Mouse (Mus musculus) heart, adult 9 months (tissue): ENCODE data around the gene Art5.
A peak's percentile ranks its signal among the peaks of the same experiment; 100 is the strongest.

ENCODE experiments used
- DNase-seq, 2 experiments: peaks; one replicate each; pipeline ENCODE4 v3.0.0; 2022; ENCODE audit warnings: low spot score in 2 of 2

Art5 gene

DNA sequence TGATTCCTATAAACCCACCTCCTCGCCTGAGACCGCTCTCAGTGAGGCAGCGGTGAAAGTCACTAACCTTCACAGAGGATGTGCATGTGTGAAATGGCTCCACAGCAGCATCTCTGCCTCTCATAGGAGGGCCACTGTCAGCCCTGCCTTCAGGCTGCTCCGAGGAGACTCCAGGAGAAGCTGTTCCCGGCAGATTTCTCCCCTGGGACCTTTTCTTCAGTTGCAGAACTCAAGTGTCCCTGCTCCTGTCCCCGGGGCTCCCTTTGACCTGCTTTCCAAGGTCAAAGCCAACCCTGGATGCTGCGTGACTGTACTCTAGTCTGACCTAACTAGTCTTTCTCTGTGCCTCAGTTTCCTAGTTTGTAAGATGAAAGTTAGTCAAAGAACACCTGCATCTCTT lies at the start of gene Art5:
Gene Art5, minus strand, starts transcription at position 319 of the 400 bp plus-strand sequence.
- DNase-seq: no peak

DNA sequence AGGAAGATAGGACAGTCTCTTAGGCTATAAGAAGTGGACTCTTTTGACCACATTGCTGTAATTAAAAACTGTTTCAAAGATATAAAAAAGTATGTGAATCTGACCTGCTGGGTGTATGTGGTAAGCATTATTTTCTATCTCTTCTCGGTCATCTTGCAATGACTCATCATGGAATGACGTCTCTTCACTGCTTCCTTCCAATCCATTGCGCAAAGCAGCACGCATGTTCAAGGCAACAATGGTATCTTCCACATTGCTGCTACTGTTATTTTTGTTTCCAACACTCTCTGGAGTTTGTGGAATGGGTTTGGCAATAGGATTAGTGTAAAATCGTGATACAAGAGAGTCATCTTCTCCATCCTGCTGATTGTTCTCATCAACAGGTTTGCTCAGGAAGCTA lies 44.4 kb upstream of the Art5 start:
- no peak for DNase-seq

DNA sequence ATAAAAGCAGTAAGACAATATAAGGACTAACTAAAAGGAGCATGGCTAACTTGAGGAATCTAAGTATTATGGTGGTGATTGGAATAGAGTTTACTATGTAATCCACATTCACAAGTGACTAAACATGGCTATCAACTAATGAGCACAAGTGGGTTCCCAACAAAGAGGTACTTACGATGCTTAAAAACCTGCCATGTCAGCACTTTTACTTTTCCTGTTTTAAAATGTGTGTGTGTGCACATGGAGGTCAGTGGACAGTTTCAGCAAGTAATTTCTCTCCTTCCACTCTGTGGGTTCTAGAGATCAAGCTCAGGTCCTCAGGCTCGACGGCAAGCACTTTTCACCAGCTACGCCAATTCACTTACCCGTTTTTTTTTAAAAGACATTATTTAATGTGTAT lies 28.6 kb upstream of the Art5 start:
- DNase-seq: no peak

DNA sequence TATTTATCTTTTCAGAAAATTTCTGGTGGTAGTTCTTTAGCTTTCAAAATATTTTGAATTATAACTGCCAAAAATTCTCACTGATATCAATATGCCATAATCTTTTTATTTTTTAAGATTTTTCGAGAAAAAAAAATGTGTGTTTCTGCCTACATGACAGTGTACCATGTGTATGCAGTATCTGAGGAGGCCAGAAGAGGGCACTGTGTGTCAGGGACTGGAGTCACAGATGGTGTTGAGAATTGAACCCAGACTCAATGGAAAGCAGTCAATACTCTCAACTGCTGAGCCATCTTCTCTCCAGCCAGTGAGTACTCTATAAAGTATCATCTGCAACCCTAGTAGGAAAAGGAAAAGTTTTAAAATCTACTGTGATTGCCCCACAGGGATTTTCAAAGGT lies 28.2 kb upstream of the Art5 start:
- peak in 1 of 2 experiments; percentile 10 for DNase-seq

GRCm38 (mm10) chr7:102132395-102132794 lies 23.1 kb upstream of the Art5 start:
- no peak for DNase-seq

GRCm38 (mm10) chr7:102120326-102120725 lies 11.0 kb upstream of the Art5 start:
- DNase-seq: no peak

DNA sequence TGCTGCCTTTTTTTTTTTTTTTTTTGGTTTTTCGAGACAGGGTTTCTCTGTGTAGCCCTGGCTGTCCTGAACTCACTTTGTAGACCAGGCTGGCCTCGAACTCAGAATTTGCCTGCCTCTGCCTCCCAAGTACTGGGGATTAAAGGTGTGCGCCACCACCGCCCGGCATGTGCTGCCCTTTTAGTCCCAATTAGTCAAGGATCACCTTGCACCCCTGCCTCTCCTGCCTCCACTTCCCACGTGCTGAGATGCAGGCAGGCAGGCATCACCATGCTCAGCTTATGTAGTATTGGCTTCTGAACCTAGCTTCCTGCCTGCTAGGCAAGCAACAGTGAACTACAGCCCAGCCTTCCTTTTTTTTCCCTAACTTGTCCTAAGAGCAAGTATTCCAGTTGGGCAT lies 8.1 kb upstream of the Art5 start:
- DNase-seq: no peak

GRCm38 (mm10) chr7:102116579-102117331 lies 7.5 kb upstream of the Art5 start, which contains the start of gene Chrna10:
Gene Chrna10, minus strand, starts transcription at chr7:102116828.
- DNase-seq: no peak

DNA sequence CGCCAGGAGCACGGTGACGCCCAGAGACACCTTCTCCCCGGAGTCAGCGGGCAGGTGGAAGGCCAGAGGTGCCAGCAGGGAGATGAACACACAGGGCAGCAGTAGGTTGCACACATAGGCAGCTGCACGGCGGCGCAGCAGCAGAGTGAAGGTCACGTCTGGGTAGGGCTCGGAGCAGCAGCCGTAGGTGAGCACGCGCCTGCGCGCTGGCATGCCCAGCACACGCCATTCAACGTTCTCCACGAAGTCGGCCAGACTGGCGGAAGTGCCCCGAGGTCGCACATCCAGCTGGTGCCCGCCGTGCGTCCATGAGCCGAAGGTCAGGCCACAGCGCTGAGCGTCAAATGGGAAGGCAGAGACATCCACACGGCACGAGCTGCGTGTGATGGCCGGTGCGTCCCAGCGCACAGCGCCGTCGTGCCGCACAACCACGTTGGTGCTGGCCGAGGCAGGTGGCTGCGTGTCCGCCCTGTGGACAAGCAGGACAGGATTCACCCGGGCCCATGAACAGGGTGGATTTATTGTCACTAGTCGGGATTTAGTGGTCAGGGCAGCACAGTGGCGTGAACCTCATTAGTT lies 4.0 kb upstream of the Art5 start:
- DNase-seq: no peak

DNA sequence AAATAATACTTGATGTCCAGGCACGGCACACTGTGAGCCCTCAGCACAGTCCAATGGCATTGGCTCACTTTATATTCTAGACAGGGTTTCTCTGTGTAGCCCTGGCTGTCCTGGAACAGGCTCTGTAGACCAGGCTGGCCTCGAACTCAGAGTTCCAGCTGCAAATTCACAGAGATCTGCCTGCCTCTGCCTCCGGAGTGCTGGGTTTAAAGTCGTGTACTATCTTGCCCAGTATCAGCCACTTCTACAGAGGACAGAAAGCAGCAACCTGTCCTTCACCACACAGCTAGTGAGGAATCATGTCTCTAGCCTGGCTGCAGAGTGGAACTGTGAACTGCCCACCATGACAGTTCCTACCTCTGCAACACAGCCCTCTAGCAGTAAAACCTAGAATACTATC lies 457 bp upstream of the Art5 start:
- no peak for DNase-seq

DNA sequence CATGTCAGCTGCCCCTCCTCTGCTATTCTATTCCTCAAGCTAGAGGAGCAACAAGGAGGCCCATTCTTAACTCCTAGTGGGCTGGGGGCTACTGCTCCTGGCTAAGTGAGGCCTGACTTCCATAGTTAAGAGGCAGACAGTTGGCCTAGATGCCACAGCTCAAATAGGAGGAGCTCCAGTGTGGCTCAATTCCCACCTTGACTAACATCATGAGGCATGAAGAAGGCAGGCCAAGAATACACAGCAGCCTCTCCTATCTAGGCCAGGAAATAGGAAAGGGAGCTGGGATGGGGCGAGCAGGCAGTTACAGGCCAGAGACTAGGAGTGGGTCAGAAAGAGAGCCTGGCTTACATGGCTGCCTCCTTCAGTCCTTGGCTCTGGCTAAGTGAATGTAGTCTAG lies 1.1 kb downstream of the Art5 start:
- DNase-seq: no peak

DNA sequence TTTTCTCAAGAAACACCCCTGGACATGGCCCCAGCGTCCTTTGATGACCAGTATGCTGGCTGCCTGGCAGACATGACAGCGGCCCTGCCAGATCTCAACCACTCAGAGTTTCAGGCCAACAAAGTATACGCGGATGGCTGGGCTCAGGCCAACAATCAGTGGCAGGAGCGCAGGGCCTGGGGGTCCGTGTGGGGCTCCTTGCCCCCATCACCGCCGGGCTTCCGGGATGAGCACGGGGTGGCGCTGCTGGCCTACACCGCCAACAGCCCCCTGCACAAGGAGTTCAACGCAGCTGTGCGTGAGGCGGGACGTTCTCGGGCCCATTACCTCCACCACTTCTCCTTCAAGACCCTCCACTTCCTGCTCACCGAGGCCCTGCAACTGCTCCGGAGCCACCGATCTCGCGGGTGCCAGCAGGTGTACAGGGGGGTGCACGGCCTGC lies 2.6 kb downstream of the Art5 start:
- DNase-seq: no peak

DNA sequence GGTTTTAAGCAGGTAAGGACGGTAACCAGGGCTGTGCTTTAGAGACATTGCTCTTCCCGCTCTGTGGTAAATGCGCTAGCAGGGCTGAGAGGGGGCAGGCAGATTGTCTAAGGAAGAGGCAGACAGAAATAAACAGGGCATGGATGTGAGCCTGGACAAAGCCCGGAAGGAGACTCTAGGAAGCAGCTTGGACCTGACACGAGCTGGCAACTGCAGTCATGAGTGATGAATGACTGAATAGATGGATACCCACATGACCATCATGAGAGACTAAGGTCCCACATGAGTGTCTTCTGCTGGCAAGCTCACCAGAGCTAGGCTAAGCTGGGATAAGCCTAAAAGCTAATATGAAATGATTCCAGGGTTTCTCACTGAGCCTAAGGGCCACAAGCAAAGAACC lies 5.2 kb downstream of the Art5 start:
- DNase-seq: no peak

DNA sequence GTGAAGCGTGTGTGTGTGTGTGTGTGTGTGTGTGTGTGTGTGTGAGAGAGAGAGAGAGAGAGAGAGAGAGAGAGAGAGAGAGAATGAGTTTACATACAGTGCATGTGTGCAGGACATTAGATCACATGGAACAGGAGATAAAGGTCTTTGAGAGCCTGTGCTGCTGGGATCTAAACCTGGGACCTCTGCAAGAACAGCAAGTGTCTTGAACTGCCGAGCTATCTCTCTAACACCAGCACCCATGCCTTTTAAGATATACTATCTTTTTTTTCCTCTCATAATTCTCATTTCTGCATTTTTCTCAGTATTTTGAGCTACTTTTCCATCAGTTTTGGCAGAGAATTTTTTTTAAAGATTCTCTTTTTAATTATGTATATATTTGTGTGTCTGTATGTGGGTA lies 5.7 kb downstream of the Art5 start:
- DNase-seq: no peak

- DNase-seq: no peak
Observed at GRCm38 (mm10) chr7:102102696-102103095, 6.6 kb downstream of the Art5 start.

- no peak for DNase-seq
Observed at GRCm38 (mm10) chr7:102102241-102102640, 7.0 kb downstream of the Art5 start.

GRCm38 (mm10) chr7:102101487-102101886 lies 7.8 kb downstream of the Art5 start, which contains the start of gene Art1:
Gene Art1, plus strand, starts transcription at chr7:102101743.
- DNase-seq: peak; percentile 67 to 72

GRCm38 (mm10) chr7:102100868-102101267 lies 8.4 kb downstream of the Art5 start:
- no peak for DNase-seq

GRCm38 (mm10) chr7:102099760-102100661 lies 9.3 kb downstream of the Art5 start:
- DNase-seq: peak; percentile 48 to 50

DNA sequence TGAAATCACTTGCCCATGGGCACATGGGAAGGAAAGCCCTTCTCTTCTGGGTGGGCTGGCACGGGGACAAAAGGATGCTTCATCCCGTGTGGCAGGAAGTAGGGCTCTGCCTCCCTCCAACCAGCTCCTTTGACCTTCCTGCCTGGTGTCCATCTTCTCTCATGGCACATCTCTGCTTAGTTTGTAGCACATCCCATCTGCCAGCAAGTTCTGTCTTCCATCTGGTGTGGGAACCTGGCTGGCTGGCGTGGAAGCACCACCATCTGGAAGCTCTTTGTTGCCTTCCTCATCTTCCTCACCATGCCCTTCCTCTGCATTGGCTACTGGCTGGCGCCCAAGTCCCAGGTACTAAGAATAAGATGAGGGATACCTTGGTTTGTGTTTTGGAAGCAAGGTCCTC lies 22.0 kb downstream of the Art5 start:
- no peak for DNase-seq

DNA sequence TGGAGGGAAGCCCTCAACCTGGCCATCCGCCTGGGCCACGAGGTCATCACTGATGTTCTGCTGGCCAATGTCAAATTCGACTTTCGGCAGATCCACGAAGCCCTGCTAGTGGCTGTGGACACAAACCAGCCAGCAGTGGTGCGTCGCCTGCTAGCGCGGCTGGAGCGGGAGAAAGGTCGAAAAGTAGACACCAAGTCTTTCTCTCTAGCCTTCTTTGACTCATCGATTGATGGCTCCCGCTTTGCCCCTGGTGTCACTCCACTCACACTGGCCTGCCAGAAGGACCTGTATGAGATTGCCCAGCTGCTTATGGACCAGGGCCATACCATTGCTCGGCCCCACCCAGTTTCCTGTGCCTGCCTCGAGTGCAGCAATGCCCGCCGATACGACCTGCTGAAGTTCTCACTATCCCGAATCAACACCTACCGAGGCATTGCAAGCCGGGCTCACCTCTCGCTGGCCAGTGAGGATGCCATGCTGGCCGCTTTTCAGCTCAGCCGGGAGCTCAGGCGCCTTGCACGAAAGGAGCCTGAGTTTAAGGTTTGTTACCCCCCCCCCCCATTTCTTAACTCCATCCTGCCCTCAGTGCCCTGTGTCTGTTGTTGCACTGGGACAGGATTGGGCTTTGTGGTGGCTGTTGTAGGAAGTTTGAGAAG lies 25.1 kb downstream of the Art5 start:
- no peak for DNase-seq

GRCm38 (mm10) chr7:102082816-102083215 lies 26.5 kb downstream of the Art5 start, which contains the start of gene Trpc2:
Gene Trpc2, plus strand, starts transcription at chr7:102083116.
- no peak for DNase-seq
